Mouse (Mus musculus): ENCODE measurements at regions not wholly inside any gene's neighbourhood (a gene's known extent, or its start where the extent isn't known, plus 50 kb on each side); places are given as distances from the start of the nearest gene placed in this dataset.
"Not testable (repeated sequence)": the region's sequence is repeated elsewhere in the genome, so short reads cannot be mapped to it uniquely, and the experiment has no call there.

DNA sequence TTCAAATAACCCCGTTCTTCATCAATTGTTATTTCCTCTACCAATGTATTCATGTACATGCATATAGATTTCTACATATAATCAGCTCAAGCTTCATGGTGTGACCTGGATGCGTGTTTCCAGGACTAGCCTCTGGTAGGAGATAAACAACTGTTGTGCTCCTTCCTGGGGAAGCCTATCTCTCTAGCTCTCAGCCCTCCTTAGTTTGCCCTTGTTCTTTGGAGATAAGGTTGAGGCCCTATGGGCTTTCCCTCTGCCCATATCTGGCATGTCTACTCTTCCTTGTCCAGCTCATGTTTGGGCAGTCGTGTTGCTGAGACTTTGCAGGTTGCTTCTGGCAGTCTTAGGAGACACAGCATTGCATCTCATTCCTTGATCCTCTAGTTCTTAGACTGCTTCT lies 74.3 kb downstream of the Maged1 start:
- TF ChIP-seq CTCF (IDR thresholded peaks at IDR 0.05); POLR2A (IDR thresholded peaks at IDR 0.05; ENCODE audit: insufficient read depth, low read depth, low read length); EP300 (IDR thresholded peaks at IDR 0.05; ENCODE audit: insufficient read depth, low read depth, low read length): not testable (repeated sequence)
